In the genomic region with DNA sequence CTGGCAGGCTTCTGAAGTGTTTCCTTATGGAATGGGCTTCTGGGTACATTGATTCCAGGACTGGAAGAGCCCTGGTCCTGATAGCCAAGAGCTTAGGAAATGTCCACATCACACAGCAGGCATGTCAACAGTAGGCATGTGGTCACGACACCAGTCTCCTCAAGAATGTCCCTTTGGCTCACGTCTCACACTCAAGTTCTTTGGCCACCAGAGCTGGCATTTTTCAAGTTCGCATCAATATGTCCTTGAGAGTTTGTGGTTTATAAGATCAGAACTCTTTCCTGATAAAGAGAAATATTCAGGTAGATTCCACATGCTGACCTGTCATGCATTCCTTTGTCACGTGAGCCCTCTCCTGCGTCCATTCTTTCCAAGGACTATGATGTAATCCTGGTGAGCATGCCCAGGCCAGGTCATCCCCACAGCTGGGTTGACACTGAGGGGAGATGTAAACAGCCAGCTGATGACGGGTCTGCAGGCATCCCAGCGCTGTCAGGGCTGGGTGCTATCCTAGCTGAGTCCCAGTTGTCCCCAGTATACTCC, we compare ENCODE assay signal across 15 mouse cellular contexts. TPM values are rescaled to one million over a fixed set of nuclear protein-coding genes. Genes with fewer than 3 reads are reported as not detected.
DNase-seq lines count a peak whose midpoint lies in the region; ATAC-seq and TF ChIP-seq lines count a peak whose summit lies in the region.
"Had no signal": no experiment of that assay in that cellular context is flagged by ENCODE, and none has a peak within 500 bp of the region (broad histone marks: within the 10 kb centered on the region; RNA-seq: fewer than 3 reads in every experiment).

No protein-coding gene starts in this region.

- no peak overlapping the region for H3K4me3 ChIP-seq in forebrain, embryonic 15.5 days
- no peak overlapping the region for H3K4me3 ChIP-seq in forebrain, embryonic 12.5 days (replicated peaks)
- H3K4me3 ChIP-seq in midbrain, embryonic 10.5 days = no peak overlapping the region
- H3K4me3 ChIP-seq in midbrain, embryonic 11.5 days (ENCODE audit: low read depth, low read length) = no peak overlapping the region
- no peak overlapping the region for H3K4me3 ChIP-seq in stomach, postnatal 0 days (ENCODE audit: low read depth, low read length)
- H3K4me3 ChIP-seq: neural tube, embryonic 13.5 days had no signal

- no peaks in the 10 kb centered on the region for H3K36me3 ChIP-seq in forebrain, embryonic 15.5 days
- no peaks in the 10 kb centered on the region; the same call in 1 of the 2 replicates for H3K36me3 ChIP-seq in forebrain, embryonic 12.5 days (replicated peaks)
- H3K36me3 ChIP-seq in midbrain, embryonic 10.5 days = peaks cover 18% of the 10 kb centered on the region
- H3K36me3 ChIP-seq in midbrain, embryonic 11.5 days (ENCODE audit: control insufficient read depth, insufficient read depth, low read length) = no peaks in the 10 kb centered on the region
- H3K36me3 ChIP-seq in stomach, postnatal 0 days (ENCODE audit: control insufficient read depth, insufficient read depth, low read length) = no peaks in the 10 kb centered on the region
- H3K36me3 ChIP-seq: neural tube, embryonic 13.5 days had no signal

- H3K27ac ChIP-seq in forebrain, embryonic 15.5 days (replicated peaks) = peak overlapping the region; percentile 83
- H3K27ac ChIP-seq in forebrain, embryonic 12.5 days = no peak overlapping the region
- 0 out of 2 replicates have a peak overlapping the region, but pooled peaks have one; percentile 7 for H3K27ac ChIP-seq in midbrain, embryonic 10.5 days (replicated peaks)
- no peak overlapping the region for H3K27ac ChIP-seq in midbrain, embryonic 11.5 days (ENCODE audit: low read depth, low read length)
- 0 out of 2 replicates have a peak overlapping the region, but pooled peaks have one; percentile 30 for H3K27ac ChIP-seq in stomach, postnatal 0 days (replicated peaks)
- H3K27ac ChIP-seq: neural tube, embryonic 13.5 days had no signal

- H3K4me1 ChIP-seq in forebrain, embryonic 15.5 days = peaks cover 12% of the 10 kb centered on the region
- H3K4me1 ChIP-seq in forebrain, embryonic 12.5 days = peaks cover 9% of the 10 kb centered on the region; the same call in 1 of the 2 replicates
- peaks cover 36% of the 10 kb centered on the region for H3K4me1 ChIP-seq in midbrain, embryonic 10.5 days
- no peaks in the 10 kb centered on the region for H3K4me1 ChIP-seq in midbrain, embryonic 11.5 days (ENCODE audit: control insufficient read depth, insufficient read depth, low read length)
- peaks cover 1% of the 10 kb centered on the region; the same call in 1 of the 2 replicates for H3K4me1 ChIP-seq in stomach, postnatal 0 days (replicated peaks; ENCODE audit: control insufficient read depth, insufficient read depth)

- H3K9me3 ChIP-seq in forebrain, embryonic 15.5 days = no peaks in the 10 kb centered on the region
- no peaks in the 10 kb centered on the region for H3K9me3 ChIP-seq in forebrain, embryonic 12.5 days
- no peaks in the 10 kb centered on the region for H3K9me3 ChIP-seq in midbrain, embryonic 10.5 days (replicated peaks)
- H3K9me3 ChIP-seq in midbrain, embryonic 11.5 days (ENCODE audit: control insufficient read depth, low read length) = no peaks in the 10 kb centered on the region
- H3K9me3 ChIP-seq in stomach, postnatal 0 days (ENCODE audit: control insufficient read depth, low read length) = no peaks in the 10 kb centered on the region
- H3K9me3 ChIP-seq: G1E; neural tube, embryonic 13.5 days had no signal

- TF ChIP-seq EP300 in stomach, postnatal 0 days (optimal IDR thresholded peaks at IDR 0.05) = no peak

- no peak for DNase-seq in midbrain, embryonic 10.5 days (ENCODE audit: low spot score)
- DNase-seq in midbrain, embryonic 11.5 days (ENCODE audit: low spot score, missing footprints) = no peak
- peak; percentile 87 to 88 for DNase-seq in lung, adult 18-20 months
- no peak for DNase-seq in stomach, postnatal 0 days (ENCODE audit: low spot score)
- DNase-seq in adrenal gland, postnatal 36 days = no peak
- no peak for DNase-seq in left cerebral cortex, adult 11 months (ENCODE audit: low spot score)
- DNase-seq: B cell, adult 2 months; gastrocnemius, postnatal 25 days; heart, postnatal 10 days had no signal

- H3K4me2 ChIP-seq in forebrain, embryonic 15.5 days (replicated peaks) = no peak overlapping the region
- no peak overlapping the region for H3K4me2 ChIP-seq in forebrain, embryonic 12.5 days
- no peak overlapping the region for H3K4me2 ChIP-seq in midbrain, embryonic 11.5 days
- H3K4me2 ChIP-seq in stomach, postnatal 0 days (replicated peaks; ENCODE audit: low read depth) = no peak overlapping the region
- H3K4me2 ChIP-seq: neural tube, embryonic 13.5 days had no signal

- H3K27me3 ChIP-seq in forebrain, embryonic 15.5 days = no peaks in the 10 kb centered on the region
- no peaks in the 10 kb centered on the region for H3K27me3 ChIP-seq in forebrain, embryonic 12.5 days
- H3K27me3 ChIP-seq in midbrain, embryonic 10.5 days (ENCODE audit: low read depth, poor library complexity, severe bottlenecking) = no peaks in the 10 kb centered on the region
- H3K27me3 ChIP-seq in midbrain, embryonic 11.5 days (ENCODE audit: control insufficient read depth, insufficient read depth, low read length) = no peaks in the 10 kb centered on the region
- no peaks in the 10 kb centered on the region for H3K27me3 ChIP-seq in stomach, postnatal 0 days (ENCODE audit: control insufficient read depth, insufficient read depth, low read length)
- H3K27me3 ChIP-seq: neural tube, embryonic 13.5 days had no signal

- ATAC-seq in forebrain, embryonic 15.5 days (replicated peaks) = no peak
- no peak for ATAC-seq in forebrain, embryonic 12.5 days (ENCODE audit: low FRiP score)
- no peak for ATAC-seq in midbrain, embryonic 11.5 days (ENCODE audit: low FRiP score)
- ATAC-seq in stomach, postnatal 0 days (ENCODE audit: low FRiP score, low TSS enrichment) = no peak
- ATAC-seq: activated CD4-positive, CD25-positive, alpha-beta regulatory T cell, adult 4 months; inflammation-experienced regulatory T-cells, adult 6 months had no signal

- no peak overlapping the region for H3K9ac ChIP-seq in forebrain, embryonic 15.5 days (replicated peaks)
- no peak overlapping the region for H3K9ac ChIP-seq in forebrain, embryonic 12.5 days
- no peak overlapping the region for H3K9ac ChIP-seq in midbrain, embryonic 11.5 days (ENCODE audit: low read length)
- H3K9ac ChIP-seq in stomach, postnatal 0 days (ENCODE audit: low read length) = no peak overlapping the region; the same call in 1 of the 2 replicates
- H3K9ac ChIP-seq: neural tube, embryonic 13.5 days had no signal

- 85% methylated on average over 7 of the region's 7 CpGs for WGBS in forebrain, embryonic 15.5 days
- WGBS in forebrain, embryonic 12.5 days = 84% methylated on average over 7 of the region's 7 CpGs
- WGBS in midbrain, embryonic 10.5 days = 89% methylated on average over 7 of the region's 7 CpGs
- WGBS in midbrain, embryonic 11.5 days = 86% methylated on average over 7 of the region's 7 CpGs
- WGBS in stomach, postnatal 0 days = 58% methylated on average over 7 of the region's 7 CpGs

- TF ChIP-seq CTCF in stomach, postnatal 0 days (IDR thresholded peaks at IDR 0.05; ENCODE audit: low read depth) = no peak

RNA-seq across cellular contexts. Expression of a gene that starts 40.3 kb away (rescaled TPM):
- polyA plus RNA-seq in forebrain, embryonic 15.5 days (2015; fragmentation: Nextera tagmentation; extraction: Ambion mirVana) = 9.2 and 10.4 TPM in 2 replicates
- 12.1 and 16.3 TPM in 2 replicates for polyA plus RNA-seq in forebrain, embryonic 12.5 days (2016; fragmentation: Nextera tagmentation; extraction: Ambion mirVana)
- 11.4 and 14.1 TPM in 2 replicates for polyA plus RNA-seq in midbrain, embryonic 10.5 days (2016; fragmentation: Nextera tagmentation; extraction: Ambion mirVana)
- polyA plus RNA-seq in midbrain, embryonic 11.5 days (2014; fragmentation: Nextera tagmentation; extraction: Ambion mirVana) = 16.1 and 17.0 TPM in 2 replicates
- 12.3 and 12.7 TPM in 2 replicates for polyA plus RNA-seq in stomach, postnatal 0 days (2015; fragmentation: Nextera tagmentation; extraction: Ambion mirVana)
- 10 to 100 TPM; 16.4 to 24.1 TPM for total RNA-seq in adrenal gland, postnatal 36 days (2021)

RNA-seq across cellular contexts. Expression of a gene that starts 47.3 kb away (rescaled TPM):
- polyA plus RNA-seq in forebrain, embryonic 15.5 days (2015; fragmentation: Nextera tagmentation; extraction: Ambion mirVana) = 13.1 and 13.4 TPM in 2 replicates
- 23.4 and 23.8 TPM in 2 replicates for polyA plus RNA-seq in forebrain, embryonic 12.5 days (2016; fragmentation: Nextera tagmentation; extraction: Ambion mirVana)
- 38.1 and 46.6 TPM in 2 replicates for polyA plus RNA-seq in midbrain, embryonic 10.5 days (2016; fragmentation: Nextera tagmentation; extraction: Ambion mirVana)
- polyA plus RNA-seq in midbrain, embryonic 11.5 days (2014; fragmentation: Nextera tagmentation; extraction: Ambion mirVana) = 29.4 and 30.9 TPM in 2 replicates
- 13.0 and 13.3 TPM in 2 replicates for polyA plus RNA-seq in stomach, postnatal 0 days (2015; fragmentation: Nextera tagmentation; extraction: Ambion mirVana)
- 1 to 10 TPM; 3.6 to 5.6 TPM for total RNA-seq in adrenal gland, postnatal 36 days (2021)

Comparison
In these comparisons a context has a peak if more than half of its experiments do, and no peak if none do; other contexts are left out.
1. H3K27ac ChIP-seq: peak in forebrain, embryonic 15.5 days (single experiment), midbrain, embryonic 10.5 days (single experiment) and stomach, postnatal 0 days (single experiment); none in forebrain, embryonic 12.5 days (single experiment) and midbrain, embryonic 11.5 days (single experiment).
2. DNase-seq: peak in lung, adult 18-20 months (2 of 2); none in midbrain, embryonic 10.5 days (single experiment), midbrain, embryonic 11.5 days (single experiment), stomach, postnatal 0 days (single experiment), adrenal gland, postnatal 36 days (0 of 2) and left cerebral cortex, adult 11 months (single experiment).